Mouse (Mus musculus) CH12F3 (cell line): Measurements from ENCODE around the gene Grn.
"Not testable (repeated sequence)": the region's sequence is repeated elsewhere in the genome, so short reads cannot be mapped to it uniquely, and the experiment has no call there.

Experiments used
- in situ Hi-C: fragments of 300-500 bp; cut with MboI; formaldehyde crosslinking; loops from 2 replicates; pipeline ENCODE4 v1.14.3; 2020; ENCODE audit warnings: low sequenced_read_pairs

The Grn gene

GRCm38 (mm10) chr11:102430121-102431017 lies at the start of gene Grn:
Gene Grn (plus strand): TSS chr11:102430315.
- in situ Hi-C loops: no loop called here

- in situ Hi-C loops: no loop called here
Measured at GRCm38 (mm10) chr11:102381341-102382100, 48.6 kb upstream of the Grn start.

GRCm38 (mm10) chr11:102382794-102383193 lies 47.3 kb upstream of the Grn start:
- in situ Hi-C loops: no loop called here

GRCm38 (mm10) chr11:102383365-102384136 lies 46.6 kb upstream of the Grn start:
- in situ Hi-C loops: no loop called here

- in situ Hi-C loops: no loop called here
Measured at GRCm38 (mm10) chr11:102384418-102384817, 45.7 kb upstream of the Grn start.

- in situ Hi-C loops: no loop called here
Measured at GRCm38 (mm10) chr11:102385075-102385474, 45.0 kb upstream of the Grn start.

GRCm38 (mm10) chr11:102386121-102386520 lies 44.0 kb upstream of the Grn start:
- in situ Hi-C loops: no loop called here

GRCm38 (mm10) chr11:102389436-102389835 lies 40.7 kb upstream of the Grn start:
- in situ Hi-C loops: not testable (repeated sequence)

- in situ Hi-C loops: no loop called here
Measured at GRCm38 (mm10) chr11:102392441-102393237, 37.5 kb upstream of the Grn start.

- in situ Hi-C loops: no loop called here
Measured at GRCm38 (mm10) chr11:102393238-102393634, 36.9 kb upstream of the Grn start, which contains the start of gene Rundc3a. Gene Rundc3a (plus strand): TSS chr11:102393403.

- in situ Hi-C loops: no loop called here
Measured at GRCm38 (mm10) chr11:102393719-102394420, 36.2 kb upstream of the Grn start.

GRCm38 (mm10) chr11:102394421-102395124 lies 35.5 kb upstream of the Grn start:
- in situ Hi-C loops: no loop called here

GRCm38 (mm10) chr11:102395250-102395649 lies 34.9 kb upstream of the Grn start:
- in situ Hi-C loops: no loop called here

- in situ Hi-C loops: no loop called here
Measured at GRCm38 (mm10) chr11:102396263-102396662, 33.9 kb upstream of the Grn start.

GRCm38 (mm10) chr11:102396671-102397141 lies 33.4 kb upstream of the Grn start:
- in situ Hi-C loops: no loop called here

GRCm38 (mm10) chr11:102398007-102398825 lies 31.9 kb upstream of the Grn start:
- in situ Hi-C loops: no loop called here

- in situ Hi-C loops: no loop called here
Measured at GRCm38 (mm10) chr11:102399107-102399506, 31.0 kb upstream of the Grn start.

- in situ Hi-C loops: no loop called here
Measured at GRCm38 (mm10) chr11:102399610-102400072, 30.5 kb upstream of the Grn start.
